Mouse (Mus musculus): ENCODE measurements at regions not wholly inside any gene's neighbourhood (a gene's known extent, or its start where the extent isn't known, plus 50 kb on each side); places are given as distances from the start of the nearest gene placed in this dataset.

GRCm38 (mm10) chr9:23158499-23158898, 64.4 kb upstream of the Bmper start:
- no peaks in the 10 kb centered on the region for H3K4me1 ChIP-seq (ENCODE audit: control insufficient read depth, insufficient read depth, low read length)
- TF ChIP-seq CTCF (IDR thresholded peaks at IDR 0.05; ENCODE audit: insufficient read depth, low read length) (no peak), POLR2A (IDR thresholded peaks at IDR 0.05; ENCODE audit: borderline replicate concordance, extremely low read depth, low read depth, low read length) (no peak)
- 57% methylated on average over 1 of the region's 1 CpGs for WGBS
- DNase-seq = no peak
- H3K4me3 ChIP-seq (replicated peaks; ENCODE audit: extremely low read depth, low read depth, low read length) = no peak overlapping the region

GRCm38 (mm10) chr9:23161346-23161745, 61.5 kb upstream of the Bmper start:
- Histone ChIP-seq H3K4me3 (replicated peaks; ENCODE audit: extremely low read depth, low read depth, low read length) (no peak overlapping the region), H3K4me1 (ENCODE audit: control insufficient read depth, insufficient read depth, low read length) (no peaks in the 10 kb centered on the region)
- 69% methylated on average over 7 of the region's 7 CpGs for WGBS
- DNase-seq = no peak
- no peak for TF ChIP-seq POLR2A (IDR thresholded peaks at IDR 0.05; ENCODE audit: borderline replicate concordance, extremely low read depth, low read depth, low read length)
- TF ChIP-seq CTCF (IDR thresholded peaks at IDR 0.05; ENCODE audit: insufficient read depth, low read length) = no peak

GRCm38 (mm10) chr9:23167056-23167591, 55.8 kb upstream of the Bmper start:
- TF ChIP-seq CTCF (IDR thresholded peaks at IDR 0.05; ENCODE audit: insufficient read depth, low read length) = no peak
- TF ChIP-seq POLR2A (IDR thresholded peaks at IDR 0.05; ENCODE audit: borderline replicate concordance, extremely low read depth, low read depth, low read length) = no peak
- Histone ChIP-seq H3K4me3 (replicated peaks; ENCODE audit: extremely low read depth, low read depth, low read length) (no peak overlapping the region), H3K4me1 (ENCODE audit: control insufficient read depth, insufficient read depth, low read length) (no peaks in the 10 kb centered on the region)
- WGBS = 39% methylated on average over 2 of the region's 2 CpGs
- no peak for DNase-seq

- Histone ChIP-seq H3K4me1 (ENCODE audit: control insufficient read depth, insufficient read depth, low read length) (no peaks in the 10 kb centered on the region), H3K4me3 (replicated peaks; ENCODE audit: extremely low read depth, low read depth, low read length) (no peak overlapping the region)
- DNase-seq = no peak
- no peak for TF ChIP-seq CTCF (IDR thresholded peaks at IDR 0.05; ENCODE audit: insufficient read depth, low read length)
- no peak for TF ChIP-seq POLR2A (IDR thresholded peaks at IDR 0.05; ENCODE audit: borderline replicate concordance, extremely low read depth, low read depth, low read length)
- 53% methylated on average over 4 of the region's 4 CpGs for WGBS
These were observed 55.2 kb upstream of the Bmper start for GRCm38 (mm10) chr9:23167716-23168115.

GRCm38 (mm10) chr9:23168149-23168548, 54.7 kb upstream of the Bmper start:
- 57% methylated on average over 4 of the region's 4 CpGs for WGBS
- no peak for DNase-seq

GRCm38 (mm10) chr9:23171361-23171760, 51.5 kb upstream of the Bmper start:
- 91% methylated on average over 1 of the region's 1 CpGs for WGBS
- Histone ChIP-seq H3K4me3 (replicated peaks; ENCODE audit: extremely low read depth, low read depth, low read length) (no peak overlapping the region), H3K4me1 (ENCODE audit: control insufficient read depth, insufficient read depth, low read length) (no peaks in the 10 kb centered on the region)
- TF ChIP-seq CTCF (IDR thresholded peaks at IDR 0.05; ENCODE audit: insufficient read depth, low read length) (no peak), POLR2A (IDR thresholded peaks at IDR 0.05; ENCODE audit: borderline replicate concordance, extremely low read depth, low read depth, low read length) (no peak)
- DNase-seq = no peak

More at GRCm38 (mm10) chr9:23168149-23168548, 54.7 kb upstream of the Bmper start:
- Histone ChIP-seq H3K4me1 (ENCODE audit: control insufficient read depth, insufficient read depth, low read length) (no peaks in the 10 kb centered on the region), H3K4me3 (replicated peaks; ENCODE audit: extremely low read depth, low read depth, low read length) (no peak overlapping the region)
- no peak for TF ChIP-seq POLR2A (IDR thresholded peaks at IDR 0.05; ENCODE audit: borderline replicate concordance, extremely low read depth, low read depth, low read length)
- no peak for TF ChIP-seq CTCF (IDR thresholded peaks at IDR 0.05; ENCODE audit: insufficient read depth, low read length)
